Mouse (Mus musculus): Measurements from ENCODE around the gene Ajuba. TPM values are rescaled to one million over a fixed set of nuclear protein-coding genes. Genes with fewer than 3 reads are reported as not detected.
A peak's percentile ranks its signal among the peaks of the same experiment; 100 is the strongest.

Gene Ajuba
- total and polyA plus RNA-seq, 2 experiments from 2014 or later: 6.1 to 9.8 TPM

GRCm38 (mm10) chr14:54569451-54570392, 7.6 kb downstream of the Ajuba start:
- Histone ChIP-seq H3K27ac (no peak overlapping the region), H3K9me3 (ENCODE audit: low read length) (no peaks in the 10 kb centered on the region), H3K4me1 (ENCODE audit: insufficient read depth, low read length) (no peaks in the 10 kb centered on the region), H3K9ac (replicated peaks; ENCODE audit: low read length) (no peak overlapping the region), H3K36me3 (ENCODE audit: insufficient read depth, low read length) (no peaks in the 10 kb centered on the region), H3K27me3 (ENCODE audit: insufficient read depth, low read length) (no peaks in the 10 kb centered on the region), H3K4me3 (ENCODE audit: low read length) (no peak overlapping the region), H3K4me2 (ENCODE audit: low read depth, low read length) (no peak overlapping the region)
- DNase-seq (ENCODE audit: low spot score) (no peak), ATAC-seq (no peak)
- WGBS: 62% methylated on average over 17 of the region's 17 CpGs
- TF ChIP-seq CTCF (IDR thresholded peaks at IDR 0.05; ENCODE audit: low read depth): no peak

- DNase-seq (ENCODE audit: low spot score): peak; percentile 83
- H3K36me3 ChIP-seq (ENCODE audit: insufficient read depth, low read length): no peaks in the 10 kb centered on the region
- 75% methylated on average over 15 of the region's 15 CpGs for WGBS
- H3K4me2 ChIP-seq (ENCODE audit: low read depth, low read length): no peak overlapping the region
- ATAC-seq: peak; percentile 31
- H3K4me3 ChIP-seq (ENCODE audit: low read length): no peak overlapping the region
- TF ChIP-seq CTCF (IDR thresholded peaks at IDR 0.05; ENCODE audit: low read depth): peak; percentile 83
- H3K27me3 ChIP-seq (ENCODE audit: insufficient read depth, low read length): no peaks in the 10 kb centered on the region
- H3K9me3 ChIP-seq (ENCODE audit: low read length): no peaks in the 10 kb centered on the region
- no peak overlapping the region for H3K9ac ChIP-seq (replicated peaks; ENCODE audit: low read length)
- H3K27ac ChIP-seq: no peak overlapping the region
- H3K4me1 ChIP-seq (ENCODE audit: insufficient read depth, low read length): no peaks in the 10 kb centered on the region
Observed at GRCm38 (mm10) chr14:54568694-54569414, 8.5 kb downstream of the Ajuba start.

DNA sequence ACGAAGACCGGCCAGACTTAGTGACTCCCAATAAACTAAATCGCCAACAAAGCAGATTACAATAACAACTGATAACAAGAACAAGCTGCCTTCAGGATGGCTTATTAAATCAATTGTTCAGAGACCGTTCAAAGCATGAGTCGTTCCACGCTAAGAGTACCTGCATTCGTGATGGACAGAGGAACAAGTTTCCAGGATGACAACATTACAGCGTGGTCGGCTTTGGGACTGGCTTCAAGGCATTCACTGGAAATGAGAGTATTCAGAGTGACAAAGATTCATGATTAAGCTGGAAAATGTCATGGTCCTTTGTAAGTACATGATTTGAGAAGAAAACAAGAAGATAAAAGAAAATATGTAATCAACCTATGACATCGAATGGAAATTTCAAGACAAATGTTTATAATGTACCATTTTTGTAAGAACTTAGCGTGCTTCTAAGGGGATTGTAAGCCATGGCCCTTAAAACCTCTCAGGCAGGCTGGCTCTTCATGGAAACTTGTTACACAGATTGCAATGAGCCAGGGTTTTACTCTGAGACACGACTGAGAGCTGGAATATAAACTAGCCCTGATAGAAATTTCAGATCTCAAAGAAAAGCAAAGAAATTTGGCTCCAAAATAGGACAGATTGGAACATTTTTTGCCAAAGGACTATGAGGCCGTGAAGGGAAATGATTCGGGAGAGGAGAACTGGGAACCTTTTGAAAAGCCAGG, 16.7 kb downstream of the Ajuba start:
- no peaks in the 10 kb centered on the region for H3K36me3 ChIP-seq (ENCODE audit: insufficient read depth, low read length)
- H3K27me3 ChIP-seq (ENCODE audit: insufficient read depth, low read length): no peaks in the 10 kb centered on the region
- no peaks in the 10 kb centered on the region for H3K9me3 ChIP-seq (ENCODE audit: low read length)
- no peak overlapping the region for H3K27ac ChIP-seq
- no peak for DNase-seq (ENCODE audit: low spot score)
- TF ChIP-seq CTCF (IDR thresholded peaks at IDR 0.05; ENCODE audit: low read depth): no peak
- H3K4me2 ChIP-seq (ENCODE audit: low read depth, low read length): no peak overlapping the region
- WGBS: 83% methylated on average over 14 of the region's 14 CpGs
- H3K4me3 ChIP-seq (ENCODE audit: low read length): no peak overlapping the region
- no peak for ATAC-seq
- no peak overlapping the region for H3K9ac ChIP-seq (replicated peaks; ENCODE audit: low read length)
- H3K4me1 ChIP-seq (ENCODE audit: insufficient read depth, low read length): no peaks in the 10 kb centered on the region

DNA sequence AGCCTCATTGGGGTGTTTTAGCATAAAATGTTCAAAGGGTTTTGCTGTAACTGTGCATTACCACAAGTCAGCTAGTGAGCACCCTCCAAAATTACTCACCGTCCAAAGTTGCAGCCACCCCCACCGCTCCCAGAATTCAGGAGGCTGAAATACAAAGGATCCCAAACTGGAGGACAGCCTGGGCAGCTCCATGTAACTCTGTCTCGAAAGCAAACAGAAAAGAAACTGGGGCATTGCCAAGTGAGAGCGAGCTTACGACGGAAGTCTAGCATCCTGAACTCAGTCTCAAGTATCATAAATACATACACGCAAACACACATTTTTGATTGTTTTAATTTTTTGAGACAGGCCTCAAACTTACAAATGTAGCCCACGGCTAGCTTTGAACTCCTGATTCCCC, 20.0 kb downstream of the Ajuba start:
- no peak overlapping the region for H3K4me3 ChIP-seq (ENCODE audit: low read length)
- DNase-seq (ENCODE audit: low spot score) (no peak), ATAC-seq (no peak)
- TF ChIP-seq CTCF (IDR thresholded peaks at IDR 0.05; ENCODE audit: low read depth): no peak
- H3K36me3 ChIP-seq (ENCODE audit: insufficient read depth, low read length): no peaks in the 10 kb centered on the region
- H3K9ac ChIP-seq (replicated peaks; ENCODE audit: low read length): no peak overlapping the region
- H3K4me1 ChIP-seq (ENCODE audit: insufficient read depth, low read length): no peaks in the 10 kb centered on the region
- WGBS: 75% methylated on average over 8 of the region's 8 CpGs
- no peak overlapping the region for H3K27ac ChIP-seq
- H3K27me3 ChIP-seq (ENCODE audit: insufficient read depth, low read length): no peaks in the 10 kb centered on the region
- no peaks in the 10 kb centered on the region for H3K9me3 ChIP-seq (ENCODE audit: low read length)
- H3K4me2 ChIP-seq (ENCODE audit: low read depth, low read length): no peak overlapping the region

DNA sequence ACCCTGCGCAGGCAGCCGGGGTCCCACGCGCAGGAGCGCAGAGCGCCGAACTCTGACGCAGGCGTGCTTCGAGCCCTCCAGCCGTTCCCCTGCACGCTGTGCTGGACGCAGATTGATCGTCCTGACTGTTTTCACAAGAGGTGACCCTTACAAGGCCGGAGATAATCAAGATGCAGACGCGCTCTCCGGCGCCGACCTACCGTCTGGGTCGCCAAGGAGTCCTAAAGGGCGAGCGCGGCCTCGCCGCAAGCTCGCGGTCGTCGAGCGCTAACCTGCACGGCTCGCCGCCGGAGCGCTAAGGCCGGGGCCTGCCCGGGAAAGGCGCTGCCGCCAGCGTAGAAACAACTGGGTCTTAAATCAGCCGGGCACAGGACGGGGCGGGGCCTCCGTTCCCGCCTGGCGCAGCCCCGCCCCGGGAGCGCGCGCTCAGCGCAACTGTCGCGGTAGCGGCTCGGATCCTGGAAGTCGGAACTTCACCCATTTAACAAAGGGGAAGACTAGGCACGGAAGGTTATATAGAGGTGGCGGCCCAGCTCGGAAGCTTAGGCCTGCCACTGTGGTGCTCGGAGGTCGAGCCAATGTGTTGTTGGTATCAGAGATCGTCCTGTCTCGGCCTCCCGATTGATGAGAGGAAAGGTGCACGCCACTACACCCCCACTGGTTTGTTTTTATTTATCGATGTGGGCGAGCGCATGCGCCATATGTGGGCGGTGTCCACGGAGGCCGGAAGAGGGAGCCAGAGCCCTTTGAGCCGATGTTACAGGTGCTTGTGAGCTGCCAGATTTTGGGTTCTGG, 23.2 kb downstream of the Ajuba start, which contains the start of gene Haus4:
Gene Haus4 (minus strand): TSS at position 642 of the 795 bp plus-strand sequence.
- peak; percentile 95 for ATAC-seq
- Histone ChIP-seq H3K9me3 (ENCODE audit: low read length) (no peaks in the 10 kb centered on the region), H3K4me3 (ENCODE audit: low read length) (peak within 1 kb of the TSS; percentile 63), H3K4me2 (ENCODE audit: low read depth, low read length) (peak within 1 kb of the TSS; percentile 82), H3K9ac (replicated peaks; ENCODE audit: low read length) (peak within 1 kb of the TSS; percentile 67), H3K4me1 (ENCODE audit: insufficient read depth, low read length) (no peaks in the 10 kb centered on the region), H3K27ac (peak within 1 kb of the TSS; percentile 78), H3K27me3 (ENCODE audit: insufficient read depth, low read length) (no peaks in the 10 kb centered on the region), H3K36me3 (ENCODE audit: insufficient read depth, low read length) (peaks cover 6% of the 10 kb centered on the region; the same call in 1 of the 2 replicates)
- under 1% methylated on average over 76 of the region's 76 CpGs for WGBS
- peak; percentile 79 for TF ChIP-seq CTCF (IDR thresholded peaks at IDR 0.05; ENCODE audit: low read depth)
- peak; percentile 89 for DNase-seq (ENCODE audit: low spot score)
